Mouse (Mus musculus) liver, adult 2 months (tissue): ENCODE measurements around the gene Depdc1b.

Experiments
- CTCF ChIP-seq: fragments of 200-500 bp; IDR thresholded peaks from 2 replicates; pipeline ENCODE4 v1.5.1; 2011; ENCODE audit warnings: low read depth, low read length, control low read depth
- POLR2A ChIP-seq: fragments of 200-500 bp; IDR thresholded peaks from 2 replicates; pipeline ENCODE4 v1.6.1; 2011; ENCODE audit warnings: low read length, control low read depth; ENCODE audit not compliant: insufficient read depth; ENCODE audit errors: extremely low read depth

- TF ChIP-seq POLR2A (no peak), CTCF (no peak)
Observed at GRCm38 (mm10) chr13:108435687-108436086, 119.6 kb downstream of the Depdc1b start.
